Mouse (Mus musculus) lung, postnatal 0 days (tissue): ENCODE measurements around the gene Trim80. TPM values are rescaled to one million over a fixed set of nuclear protein-coding genes. Genes with fewer than 3 reads are reported as not detected.
"Not testable (repeated sequence)": the region's sequence is repeated elsewhere in the genome, so short reads cannot be mapped to it uniquely, and the experiment has no call there.

Source experiments
- ATAC-seq: fragments of 200-750 bp; cut with Nextera tagmentation; 2 replicates; pipeline ENCODE4 v1.8.0; 2017; ENCODE audit warnings: moderate library complexity
- DNase-seq: peaks from one replicate; pipeline ENCODE4 v3.0.0-alpha.2; 2016; ENCODE audit warnings: low spot score
- H3K27ac ChIP-seq: fragments of 300-500 bp; sonication (generic); 2 replicates; pipeline ENCODE4 v1.5.1; 2014; ENCODE audit warnings: antibody characterized with exemption, mild to moderate bottlenecking, low read length, mixed read lengths
- H3K27me3 ChIP-seq: fragments of 300-500 bp; sonication (generic); replicated peaks from 2 replicates; pipeline ENCODE4 v1.6.1; 2014; ENCODE audit warnings: low read length, mixed read lengths; ENCODE audit not compliant: insufficient read depth
- H3K36me3 ChIP-seq: fragments of 300-500 bp; sonication (generic); 2 replicates; pipeline ENCODE4 v1.6.1; 2014; ENCODE audit warnings: low read length, mixed read lengths; ENCODE audit not compliant: insufficient read depth
- H3K4me1 ChIP-seq: fragments of 300-500 bp; sonication (generic); 2 replicates; pipeline ENCODE4 v1.6.1; 2014; ENCODE audit warnings: antibody characterized with exemption, low read depth, low read length, mixed read lengths; ENCODE audit not compliant: insufficient read depth
- H3K4me2 ChIP-seq: fragments of 300-500 bp; sonication (generic); replicated peaks from 2 replicates; pipeline ENCODE4 v1.6.1; 2014; ENCODE audit warnings: low read depth, mild to moderate bottlenecking, low read length, moderate library complexity, mixed read lengths
- H3K4me3 ChIP-seq: fragments of 300-500 bp; sonication (generic); 2 replicates; pipeline ENCODE4 v1.5.1; 2014; ENCODE audit warnings: low read depth, low read length
- H3K9ac ChIP-seq: fragments of 300-500 bp; sonication (generic); replicated peaks from 2 replicates; pipeline ENCODE4 v1.6.1; 2014; ENCODE audit warnings: low read depth, mild to moderate bottlenecking
- H3K9me3 ChIP-seq: fragments of 300-500 bp; sonication (generic); 2 replicates; pipeline ENCODE4 v1.6.1; 2016; ENCODE audit warnings: low read length, mixed read lengths
- CTCF ChIP-seq: IDR thresholded peaks from 2 replicates; pipeline ENCODE4 v1.5.1; 2016; ENCODE audit warnings: antibody characterized with exemption, mild to moderate bottlenecking
- EP300 ChIP-seq: IDR thresholded peaks from 2 replicates; pipeline ENCODE4 v1.6.1; 2016; ENCODE audit warnings: antibody characterized with exemption, mild to moderate bottlenecking, control low read depth
- WGBS: fragments of 180-500 bp; shearing (Covaris S2); extraction: QIAGEN DNeasy Blood & Tissue Kit; methylation state at CpG from one replicate; pipeline ENCODE4 v1.1.7; 2014; 5-methylcytosine and 5-hydroxymethylcytosine counted together
- polyA plus RNA-seq: library from polyadenylated mRNA; unstranded; fragments of >200 nt; fragmentation: Nextera tagmentation; extraction: Ambion mirVana; gene quantifications from 2 replicates; pipeline ENCODE4 v1.2.1, GENCODE M21; 2015

Trim80 gene
- polyA plus RNA-seq, 1 experiment from 2014 or later = not detected

DNA sequence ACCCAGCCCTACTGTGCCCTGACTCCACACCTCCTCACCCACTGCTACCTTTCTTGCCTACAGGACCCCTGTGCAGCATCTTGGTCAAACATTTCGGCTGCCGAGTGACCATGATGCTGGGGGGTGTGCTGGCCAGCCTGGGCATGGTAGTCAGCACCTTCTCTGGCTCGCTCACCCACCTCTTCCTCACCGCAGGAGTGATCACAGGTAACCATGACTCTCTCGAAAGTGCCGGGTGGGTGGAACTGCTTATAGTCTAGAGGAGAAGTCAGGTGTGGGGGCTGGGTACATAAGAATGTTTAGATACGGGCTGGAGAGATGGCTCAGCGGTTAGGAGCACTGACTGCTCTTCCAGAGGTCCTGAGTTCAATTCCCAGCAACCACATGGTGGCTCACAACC lies 24.5 kb downstream of the Trim80 start:
- TF ChIP-seq CTCF = no peak
- TF ChIP-seq EP300 = no peak
- no peak for ATAC-seq
- no peaks in the 10 kb centered on the region for H3K27me3 ChIP-seq
- no peak overlapping the region for H3K9ac ChIP-seq
- H3K4me1 ChIP-seq = no peaks in the 10 kb centered on the region
- no peaks in the 10 kb centered on the region for H3K36me3 ChIP-seq
- 75% methylated on average over 8 of the region's 8 CpGs for WGBS
- H3K4me3 ChIP-seq = no peak overlapping the region
- H3K9me3 ChIP-seq = no peaks in the 10 kb centered on the region
- no peak overlapping the region for H3K27ac ChIP-seq
- H3K4me2 ChIP-seq = no peak overlapping the region
- no peak for DNase-seq

DNA sequence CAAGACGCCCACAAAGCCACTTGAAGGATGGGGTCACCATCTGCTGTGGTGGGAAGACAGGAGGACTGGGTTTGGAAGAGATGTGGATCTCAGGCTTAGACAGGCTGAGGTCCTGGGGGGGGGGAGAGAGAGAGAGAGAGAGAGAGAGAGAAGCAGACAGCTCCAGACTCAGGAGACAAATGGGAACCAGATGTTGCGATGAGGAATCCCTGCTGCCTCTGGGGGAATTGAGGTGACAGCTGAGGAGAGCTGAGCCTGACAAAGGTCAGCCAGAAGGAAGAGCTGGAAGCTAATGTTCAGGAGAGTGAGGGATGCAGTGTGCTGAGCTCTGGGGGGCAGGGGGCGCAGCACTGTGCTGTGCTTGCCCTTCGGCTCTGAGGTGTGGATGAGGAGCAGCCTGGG lies 26.9 kb downstream of the Trim80 start:
- H3K27ac ChIP-seq = no peak overlapping the region
- H3K4me2 ChIP-seq = no peak overlapping the region
- no peaks in the 10 kb centered on the region for H3K36me3 ChIP-seq
- no peaks in the 10 kb centered on the region for H3K27me3 ChIP-seq
- no peak for DNase-seq
- no peak overlapping the region for H3K4me3 ChIP-seq
- H3K9ac ChIP-seq = no peak overlapping the region
- no peaks in the 10 kb centered on the region for H3K9me3 ChIP-seq
- no peak for TF ChIP-seq CTCF
- no peak for TF ChIP-seq EP300
- ATAC-seq = no peak
- WGBS = 29% methylated on average over 4 of the region's 4 CpGs
- H3K4me1 ChIP-seq = no peaks in the 10 kb centered on the region

DNA sequence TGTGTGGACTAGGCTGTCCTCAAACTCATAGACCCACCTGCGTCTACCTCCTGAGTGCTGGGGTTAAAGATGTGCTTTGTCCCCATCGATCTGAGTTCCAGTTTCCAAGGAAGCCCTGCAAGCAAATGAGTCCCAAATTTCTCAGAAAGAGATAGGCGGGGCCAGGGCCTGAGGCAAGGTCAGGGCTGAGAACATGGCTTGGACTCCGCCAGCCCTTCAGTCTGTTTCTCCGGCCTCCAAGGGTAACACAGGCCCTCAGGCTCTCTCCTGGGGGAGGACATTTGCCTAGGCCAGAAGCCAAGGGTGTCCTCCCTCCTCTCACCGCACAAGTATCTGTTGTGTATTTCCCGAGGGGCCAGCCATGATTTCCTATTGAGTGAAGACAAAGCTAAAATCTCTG lies 31.8 kb downstream of the Trim80 start:
- no peaks in the 10 kb centered on the region for H3K36me3 ChIP-seq
- no peak overlapping the region for H3K9ac ChIP-seq
- no peak overlapping the region for H3K4me2 ChIP-seq
- H3K27me3 ChIP-seq = no peaks in the 10 kb centered on the region
- ATAC-seq (no peak), DNase-seq (no peak)
- 76% methylated on average over 7 of the region's 7 CpGs for WGBS
- H3K9me3 ChIP-seq = no peaks in the 10 kb centered on the region
- no peak for TF ChIP-seq EP300
- TF ChIP-seq CTCF = no peak
- no peak overlapping the region for H3K27ac ChIP-seq
- H3K4me1 ChIP-seq = peaks cover 4% of the 10 kb centered on the region; the same call in 1 of the 2 replicates
- H3K4me3 ChIP-seq = no peak overlapping the region

DNA sequence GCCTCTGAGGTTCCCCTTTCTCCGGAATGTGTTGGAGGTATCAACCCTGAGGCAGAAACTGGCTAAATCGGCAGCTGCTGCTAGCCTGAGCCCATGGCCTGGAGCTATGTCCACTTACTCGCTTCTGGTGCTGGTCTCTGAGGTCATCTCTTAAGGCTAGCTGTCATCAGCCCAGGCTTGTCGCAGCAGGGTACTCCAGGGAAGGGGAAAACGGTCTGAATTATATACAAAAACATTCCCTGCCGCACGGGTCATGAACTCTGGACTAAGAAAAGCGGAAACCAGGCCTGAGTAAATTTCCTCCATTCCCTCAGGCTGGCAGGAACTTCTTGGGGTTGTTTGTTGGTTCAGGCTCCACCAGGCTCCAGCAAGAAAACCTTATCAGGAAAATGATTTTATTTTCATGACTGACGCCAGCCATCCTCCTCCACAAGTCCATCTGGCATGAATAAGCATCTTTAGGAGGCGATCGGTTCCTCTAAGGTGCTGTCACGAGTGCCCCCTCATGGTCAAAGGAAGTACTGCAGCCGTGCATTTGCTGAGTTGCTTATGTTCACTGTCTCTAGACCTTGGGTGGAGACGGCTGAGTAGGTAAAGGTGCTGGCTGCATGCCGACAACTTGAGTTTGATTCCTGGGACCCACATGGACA lies 33.4 kb downstream of the Trim80 start:
- peak overlapping the region; percentile 62; the same call in 1 of the 2 replicates for H3K27ac ChIP-seq
- ATAC-seq = peak; percentile 63
- no peaks in the 10 kb centered on the region for H3K27me3 ChIP-seq
- H3K4me3 ChIP-seq = no peak overlapping the region
- no peak overlapping the region for H3K4me2 ChIP-seq
- TF ChIP-seq EP300 (peak; percentile 86), CTCF (peak; percentile 99)
- 16% methylated on average over 15 of the region's 15 CpGs for WGBS
- H3K4me1 ChIP-seq = peaks cover 4% of the 10 kb centered on the region; the same call in 1 of the 2 replicates
- peak; percentile 91 for DNase-seq
- no peak overlapping the region for H3K9ac ChIP-seq
- no peaks in the 10 kb centered on the region for H3K36me3 ChIP-seq
- no peaks in the 10 kb centered on the region for H3K9me3 ChIP-seq

DNA sequence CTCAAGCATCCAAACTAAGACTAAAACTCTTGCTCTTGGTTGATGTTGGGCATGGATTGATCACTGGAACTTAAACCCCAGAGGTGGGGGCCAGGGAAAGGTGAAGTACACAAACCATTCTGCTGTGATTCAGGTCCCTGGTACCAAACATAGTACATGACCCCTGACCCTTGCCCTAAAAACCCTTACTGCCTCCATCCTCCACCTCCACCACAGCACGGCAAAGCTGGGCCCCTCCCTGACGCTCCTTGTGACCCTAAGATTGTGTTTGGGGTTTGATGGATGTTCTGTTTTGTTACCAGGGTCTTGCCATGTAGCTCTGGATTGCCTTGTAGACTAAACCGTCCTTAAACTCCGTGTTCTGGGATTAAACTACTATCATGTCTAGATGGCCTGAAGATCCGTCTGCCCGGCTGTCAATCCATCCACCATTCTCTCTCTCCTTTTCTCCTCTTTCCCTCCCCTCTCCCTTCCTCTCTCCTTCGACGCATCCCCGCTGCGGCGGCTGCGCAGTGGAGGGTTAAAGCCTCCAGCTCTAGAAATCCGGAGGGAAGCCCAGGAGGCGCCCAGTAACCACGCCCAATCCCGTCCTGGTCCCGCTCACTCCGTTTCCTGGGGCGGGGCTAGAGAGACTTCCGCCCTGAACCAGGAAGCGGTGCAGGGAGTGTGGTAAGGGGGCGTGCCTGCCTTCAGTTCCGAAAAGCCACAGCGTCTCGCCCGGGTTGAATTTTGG lies 34.8 kb downstream of the Trim80 start, which contains the start of gene Armc7:
Gene Armc7, plus strand, starts transcription at position 643 of the 733 bp plus-strand sequence.
- 0 out of 2 replicates have a peak, but pooled peaks have one; percentile 13 for TF ChIP-seq EP300
- TF ChIP-seq CTCF = no peak
- Histone ChIP-seq H3K27me3 (no peaks in the 10 kb centered on the region), H3K27ac (peak within 1 kb of the TSS; percentile 73), H3K36me3 (no peaks in the 10 kb centered on the region), H3K9ac (peak within 1 kb of the TSS; percentile 82), H3K9me3 (no peaks in the 10 kb centered on the region), H3K4me2 (peak within 1 kb of the TSS; percentile 93), H3K4me1 (peaks cover 4% of the 10 kb centered on the region; the same call in 1 of the 2 replicates), H3K4me3 (peak within 1 kb of the TSS; percentile 77)
- ATAC-seq (peak; percentile 97), DNase-seq (peak; percentile 98)
- under 1% methylated on average over 26 of the region's 26 CpGs for WGBS

DNA sequence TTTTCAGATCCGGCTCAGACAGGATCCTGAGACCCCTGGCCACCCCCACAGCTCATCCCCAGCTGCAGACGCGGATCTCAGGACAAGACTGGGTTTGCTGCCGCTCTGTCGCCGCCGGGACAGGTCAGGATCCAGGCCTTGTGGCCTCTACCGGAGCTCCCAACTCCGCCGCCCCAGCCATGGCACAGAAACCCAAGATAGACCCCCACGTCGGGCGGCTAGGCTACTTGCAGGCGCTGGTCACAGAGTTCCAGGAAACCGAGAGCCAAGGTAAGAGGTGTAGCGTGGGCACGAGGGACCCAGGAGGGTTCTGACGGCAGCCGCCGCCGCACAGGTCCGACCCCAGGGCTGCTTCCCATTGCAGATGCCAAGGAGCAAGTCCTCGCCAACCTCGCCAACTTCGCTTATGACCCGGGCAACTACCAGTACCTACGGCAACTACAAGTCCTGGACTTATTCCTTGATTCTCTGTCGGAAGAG lies 35.5 kb downstream of the Trim80 start:
- no peaks in the 10 kb centered on the region for H3K36me3 ChIP-seq
- under 1% methylated on average over 28 of the region's 28 CpGs for WGBS
- no peaks in the 10 kb centered on the region for H3K9me3 ChIP-seq
- H3K27me3 ChIP-seq = no peaks in the 10 kb centered on the region
- no peak for TF ChIP-seq EP300
- H3K27ac ChIP-seq = peak overlapping the region; percentile 52; the same call in 1 of the 2 replicates
- H3K4me2 ChIP-seq = peak overlapping the region; percentile 93
- peak; percentile 6 for ATAC-seq
- peak overlapping the region; percentile 77 for H3K4me3 ChIP-seq
- no peak for DNase-seq
- H3K4me1 ChIP-seq = peaks cover 4% of the 10 kb centered on the region; the same call in 1 of the 2 replicates
- H3K9ac ChIP-seq = peak overlapping the region; percentile 82

DNA sequence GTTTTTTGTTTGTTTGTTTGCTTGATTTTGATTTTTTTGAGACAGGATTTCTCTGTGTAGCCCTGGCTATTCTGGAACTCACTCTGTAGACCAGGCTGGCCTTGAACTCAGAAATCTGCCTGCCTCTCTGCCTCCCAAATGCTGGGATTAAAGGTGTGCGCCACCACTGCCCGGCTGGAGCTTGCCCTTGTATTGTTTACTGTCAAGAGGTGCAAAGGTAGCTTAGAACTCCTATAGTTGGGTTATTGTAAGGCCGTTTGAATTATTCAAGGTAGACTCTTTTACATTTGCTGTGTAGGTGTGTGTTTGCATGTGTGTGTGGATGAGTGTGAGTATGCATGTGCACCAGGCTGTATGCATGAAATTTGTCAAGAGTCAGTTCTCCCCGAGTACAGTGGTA lies 36.3 kb downstream of the Trim80 start:
- H3K4me3 ChIP-seq, H3K4me1 ChIP-seq: not testable (repeated sequence)
- WGBS = 76% methylated on average over 4 of the region's 4 CpGs

DNA sequence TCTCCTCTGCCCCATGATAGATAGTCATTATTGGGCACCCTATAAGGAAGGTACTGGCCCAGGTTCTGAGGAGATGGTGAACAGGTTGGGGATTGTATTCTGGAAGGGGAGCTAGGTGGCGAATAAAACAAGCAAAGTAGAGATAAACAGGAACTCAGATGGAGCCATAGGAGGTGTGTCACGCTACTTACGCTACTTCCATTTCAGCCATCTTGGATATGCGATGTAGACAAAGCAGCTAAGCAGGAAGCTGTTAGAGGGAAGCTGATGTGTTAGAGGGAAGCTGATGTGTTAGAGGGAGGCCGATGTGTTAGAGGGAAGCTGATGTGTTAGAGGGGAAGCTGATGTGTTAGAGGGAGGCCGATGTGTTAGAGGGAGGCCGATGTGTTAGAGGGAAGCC lies 37.0 kb downstream of the Trim80 start:
- not testable (repeated sequence) for H3K27me3 ChIP-seq, H3K27ac ChIP-seq, H3K9me3 ChIP-seq, H3K4me3 ChIP-seq, H3K9ac ChIP-seq, H3K4me1 ChIP-seq, H3K4me2 ChIP-seq, H3K36me3 ChIP-seq, ATAC-seq
- peak; percentile 41 for DNase-seq
- WGBS = 73% methylated on average over 7 of the region's 7 CpGs

More for the DNA sequence above, 36.3 kb downstream of the Trim80 start:
- not testable (repeated sequence) for H3K36me3 ChIP-seq, H3K27ac ChIP-seq, ATAC-seq, H3K27me3 ChIP-seq, H3K9ac ChIP-seq, H3K9me3 ChIP-seq, DNase-seq
- peak overlapping the region; percentile 93; the same call in 1 of the 2 replicates for H3K4me2 ChIP-seq
